Mouse (Mus musculus): ENCODE measurements around the gene Med25. TPM values are rescaled to one million over a fixed set of nuclear protein-coding genes. Genes with fewer than 3 reads are reported as not detected.
A peak's percentile ranks its signal among the peaks of the same experiment; 100 is the strongest.

The Med25 gene
- polyA plus RNA-seq, 1 experiment = 42.8 TPM

- Histone ChIP-seq H3K27ac (ENCODE audit: insufficient read depth, low read length) (no peak overlapping the region), H3K4me1 (ENCODE audit: control insufficient read depth, insufficient read depth, low read length) (no peaks in the 10 kb centered on the region; the same call in 1 of the 2 replicates), H3K4me3 (ENCODE audit: insufficient read depth, low read length) (no peak overlapping the region)
- TF ChIP-seq CTCF (IDR thresholded peaks at IDR 0.05; ENCODE audit: borderline replicate concordance, insufficient read depth, low read length) (no peak), POLR2A (IDR thresholded peaks at IDR 0.05; ENCODE audit: low read depth, low read length) (no peak)
Measured at GRCm38 (mm10) chr7:44916191-44916590, 23.7 kb upstream of the Med25 start.

GRCm38 (mm10) chr7:44915314-44915713 lies 22.8 kb upstream of the Med25 start:
- Histone ChIP-seq H3K27ac (ENCODE audit: insufficient read depth, low read length) (no peak overlapping the region), H3K4me1 (ENCODE audit: control insufficient read depth, insufficient read depth, low read length) (no peaks in the 10 kb centered on the region; the same call in 1 of the 2 replicates), H3K4me3 (ENCODE audit: insufficient read depth, low read length) (no peak overlapping the region)
- no peak for TF ChIP-seq CTCF (IDR thresholded peaks at IDR 0.05; ENCODE audit: borderline replicate concordance, insufficient read depth, low read length)
- no peak for TF ChIP-seq POLR2A (IDR thresholded peaks at IDR 0.05; ENCODE audit: low read depth, low read length)

GRCm38 (mm10) chr7:44914396-44914795 lies 21.9 kb upstream of the Med25 start:
- no peak overlapping the region for H3K27ac ChIP-seq (ENCODE audit: insufficient read depth, low read length)
- no peak overlapping the region for H3K4me3 ChIP-seq (ENCODE audit: insufficient read depth, low read length)
- TF ChIP-seq POLR2A (IDR thresholded peaks at IDR 0.05; ENCODE audit: low read depth, low read length) (no peak), CTCF (IDR thresholded peaks at IDR 0.05; ENCODE audit: borderline replicate concordance, insufficient read depth, low read length) (no peak)
- no peaks in the 10 kb centered on the region; the same call in 1 of the 2 replicates for H3K4me1 ChIP-seq (ENCODE audit: control insufficient read depth, insufficient read depth, low read length)

GRCm38 (mm10) chr7:44908706-44909476 lies 16.4 kb upstream of the Med25 start:
- no peaks in the 10 kb centered on the region for H3K4me1 ChIP-seq (ENCODE audit: control insufficient read depth, insufficient read depth, low read length)
- H3K4me3 ChIP-seq (ENCODE audit: insufficient read depth, low read length) = no peak overlapping the region
- H3K27ac ChIP-seq (ENCODE audit: insufficient read depth, low read length) = no peak overlapping the region; the same call in 1 of the 2 replicates
- TF ChIP-seq CTCF (IDR thresholded peaks at IDR 0.05; ENCODE audit: borderline replicate concordance, insufficient read depth, low read length) (no peak), POLR2A (IDR thresholded peaks at IDR 0.05; ENCODE audit: low read depth, low read length) (no peak)

GRCm38 (mm10) chr7:44905430-44905829 lies 12.9 kb upstream of the Med25 start:
- TF ChIP-seq CTCF (IDR thresholded peaks at IDR 0.05; ENCODE audit: borderline replicate concordance, insufficient read depth, low read length) = 0 out of 2 replicates have a peak, but pooled peaks have one; percentile 1
- TF ChIP-seq POLR2A (IDR thresholded peaks at IDR 0.05; ENCODE audit: low read depth, low read length) = no peak
- no peak overlapping the region for H3K4me3 ChIP-seq (ENCODE audit: insufficient read depth, low read length)
- no peaks in the 10 kb centered on the region for H3K4me1 ChIP-seq (ENCODE audit: control insufficient read depth, insufficient read depth, low read length)
- H3K27ac ChIP-seq (ENCODE audit: insufficient read depth, low read length) = no peak overlapping the region

- no peak for TF ChIP-seq CTCF (IDR thresholded peaks at IDR 0.05; ENCODE audit: borderline replicate concordance, insufficient read depth, low read length)
- no peak for TF ChIP-seq POLR2A (IDR thresholded peaks at IDR 0.05; ENCODE audit: low read depth, low read length)
- Histone ChIP-seq H3K4me3 (ENCODE audit: insufficient read depth, low read length) (no peak overlapping the region), H3K27ac (ENCODE audit: insufficient read depth, low read length) (no peak overlapping the region), H3K4me1 (ENCODE audit: control insufficient read depth, insufficient read depth, low read length) (no peaks in the 10 kb centered on the region)
Measured at GRCm38 (mm10) chr7:44901230-44901722, 8.8 kb upstream of the Med25 start.

- H3K4me3 ChIP-seq (ENCODE audit: insufficient read depth, low read length) = no peak overlapping the region
- 0 out of 2 replicates have a peak, but pooled peaks cover under 1% of the 10 kb centered on the region for H3K4me1 ChIP-seq (ENCODE audit: control insufficient read depth, insufficient read depth, low read length)
- TF ChIP-seq CTCF (IDR thresholded peaks at IDR 0.05; ENCODE audit: borderline replicate concordance, insufficient read depth, low read length) = no peak
- TF ChIP-seq POLR2A (IDR thresholded peaks at IDR 0.05; ENCODE audit: low read depth, low read length) = 0 out of 2 replicates have a peak, but pooled peaks have one; percentile 6
- H3K27ac ChIP-seq (ENCODE audit: insufficient read depth, low read length) = no peak overlapping the region
Measured at GRCm38 (mm10) chr7:44900632-44901031, 8.1 kb upstream of the Med25 start.

- TF ChIP-seq POLR2A (IDR thresholded peaks at IDR 0.05; ENCODE audit: low read depth, low read length) (no peak), CTCF (IDR thresholded peaks at IDR 0.05; ENCODE audit: borderline replicate concordance, insufficient read depth, low read length) (peak; percentile 57; the same call in 1 of the 2 replicates)
- H3K4me3 ChIP-seq (ENCODE audit: insufficient read depth, low read length) = no peak overlapping the region
- H3K4me1 ChIP-seq (ENCODE audit: control insufficient read depth, insufficient read depth, low read length) = peaks cover 3% of the 10 kb centered on the region; the same call in 1 of the 2 replicates
- peak overlapping the region; percentile 14; the same call in 1 of the 2 replicates for H3K27ac ChIP-seq (ENCODE audit: insufficient read depth, low read length)
Measured at GRCm38 (mm10) chr7:44898607-44899006, 6.1 kb upstream of the Med25 start.

- no peak for TF ChIP-seq POLR2A (IDR thresholded peaks at IDR 0.05; ENCODE audit: low read depth, low read length)
- no peak for TF ChIP-seq CTCF (IDR thresholded peaks at IDR 0.05; ENCODE audit: borderline replicate concordance, insufficient read depth, low read length)
- Histone ChIP-seq H3K4me1 (ENCODE audit: control insufficient read depth, insufficient read depth, low read length) (peaks cover 3% of the 10 kb centered on the region; the same call in 1 of the 2 replicates), H3K27ac (ENCODE audit: insufficient read depth, low read length) (peak overlapping the region; percentile 39; the same call in 1 of the 2 replicates), H3K4me3 (ENCODE audit: insufficient read depth, low read length) (peak overlapping the region; percentile 46)
Measured at GRCm38 (mm10) chr7:44896499-44896898, 4.0 kb upstream of the Med25 start.
